Mouse (Mus musculus): Measurements from ENCODE around the gene Gm10447.

- TF ChIP-seq POLR2A (IDR thresholded peaks at IDR 0.05; ENCODE audit: insufficient read length, low read depth) (peak; percentile 9), USF1 (IDR thresholded peaks at IDR 0.05; ENCODE audit: low read depth) (no peak), CEBPB (IDR thresholded peaks at IDR 0.05; ENCODE audit: insufficient read depth, poor library complexity, severe bottlenecking) (no peak), MYOG (IDR thresholded peaks at IDR 0.05; ENCODE audit: control insufficient read depth in 1 of 3, insufficient read depth in 1 of 3, insufficient read length in 2 of 3, low read depth in 2 of 3) (no peak), MAX (IDR thresholded peaks at IDR 0.05; ENCODE audit: low read depth) (no peak), MYOD1 (IDR thresholded peaks at IDR 0.05; ENCODE audit: control insufficient read depth in 1 of 3, insufficient read length in 2 of 3, low read depth in 2 of 3) (no peak), POLR2AphosphoS2 (IDR thresholded peaks at IDR 0.05; ENCODE audit: insufficient read length, low read depth) (no peak), TCF3 (IDR thresholded peaks at IDR 0.05; ENCODE audit: insufficient read length, low read depth) (no peak), E2F4 (IDR thresholded peaks at IDR 0.05; ENCODE audit: insufficient read depth) (no peak)
Observed at GRCm38 (mm10) chr11:53429182-53429581, 27.7 kb downstream of the Gm10447 start.

Measured in myocyte (in vitro differentiated cells).